Mouse (Mus musculus) lung, adult 2 months (tissue): ENCODE data around the gene A630010A05Rik.

Source experiments
- CTCF ChIP-seq: fragments of 200-500 bp; IDR thresholded peaks from 2 replicates; pipeline ENCODE4 v1.5.1; 2011; ENCODE audit warnings: mild to moderate bottlenecking, low read length, control low read depth; ENCODE audit not compliant: insufficient read depth
- POLR2A ChIP-seq: fragments of 200-500 bp; IDR thresholded peaks from 2 replicates; pipeline ENCODE4 v1.6.1; 2011; ENCODE audit warnings: low read depth, mild to moderate bottlenecking, control low read depth, low read length, borderline replicate concordance; ENCODE audit errors: extremely low read depth

DNA sequence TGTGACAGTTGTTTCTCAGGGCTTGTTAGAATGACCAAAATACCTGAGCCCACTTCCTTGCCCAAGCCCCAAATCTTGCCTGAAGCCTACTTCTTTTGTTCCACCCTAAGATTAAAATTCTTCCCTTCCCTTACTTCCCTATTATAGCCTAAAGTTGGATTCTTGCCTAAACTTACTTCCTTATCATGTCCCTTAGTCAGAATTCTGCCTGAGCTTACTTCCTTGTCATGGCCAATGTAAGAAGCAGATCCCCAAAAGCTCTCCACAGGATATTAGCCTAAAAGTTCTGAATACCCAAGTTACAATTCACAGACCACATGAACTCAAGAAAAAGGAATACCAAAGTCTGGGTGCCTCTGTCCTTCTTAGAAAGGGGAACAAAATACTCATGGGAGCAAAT, 26.4 kb upstream of the A630010A05Rik start:
- TF ChIP-seq POLR2A (no peak), CTCF (no peak)
